ENCODE assay signal across 26 mouse cellular contexts in genomic region chr9:45496944-45497343, GRCm38 (mm10).
"Had no signal": no experiment of that assay in that cellular context is flagged by ENCODE, and none has a peak within 500 bp of the region (broad histone marks: within the 10 kb centered on the region; RNA-seq: fewer than 3 reads in every experiment).

No protein-coding gene starts in this region.

- H3K9me3 ChIP-seq: heart, embryonic 13.5 days; heart, embryonic 15.5 days; hindbrain, embryonic 13.5 days; hindbrain, embryonic 15.5 days; kidney, embryonic 15.5 days; limb, embryonic 13.5 days; limb, embryonic 15.5 days; liver, embryonic 12.5 days had no signal

- DNase-seq: gastrocnemius, postnatal 14 days; gastrocnemius, postnatal 36 days; heart, adult 11 months; heart, adult 2 months; heart, postnatal 14 days; heart, postnatal 36 days; kidney, adult 11 months; kidney, adult 2 months; kidney, adult 9 months; kidney, postnatal 14 days; kidney, postnatal 36 days; layer of hippocampus, adult 9-11 months; layer of hippocampus, postnatal 36 days; left cerebral cortex, postnatal 4 days had no signal

- H3K27ac ChIP-seq: heart, adult 2 months; heart, embryonic 13.5 days; heart, embryonic 15.5 days; hindbrain, embryonic 13.5 days; hindbrain, embryonic 15.5 days; hindbrain, postnatal 0 days; kidney, embryonic 15.5 days; kidney, postnatal 0 days; limb, embryonic 13.5 days; limb, embryonic 15.5 days; liver, embryonic 12.5 days; liver, embryonic 14.5 days had no signal

- H3K27me3 ChIP-seq: heart, embryonic 15.5 days; hindbrain, embryonic 13.5 days; hindbrain, embryonic 15.5 days; kidney, embryonic 15.5 days; limb, embryonic 13.5 days; limb, embryonic 15.5 days had no signal

- H3K9ac ChIP-seq: heart, embryonic 13.5 days; heart, embryonic 15.5 days; hindbrain, embryonic 13.5 days; hindbrain, embryonic 15.5 days; kidney, embryonic 15.5 days; limb, embryonic 13.5 days; limb, embryonic 15.5 days; liver, embryonic 12.5 days; liver, embryonic 14.5 days had no signal

- H3K4me2 ChIP-seq: heart, embryonic 11.5 days; heart, embryonic 13.5 days; heart, embryonic 15.5 days; hindbrain, embryonic 13.5 days; hindbrain, embryonic 15.5 days; kidney, embryonic 15.5 days; limb, embryonic 13.5 days; limb, embryonic 15.5 days; liver, embryonic 12.5 days had no signal

- H3K36me3 ChIP-seq: heart, embryonic 13.5 days; heart, embryonic 15.5 days; hindbrain, embryonic 13.5 days; hindbrain, embryonic 15.5 days; kidney, embryonic 15.5 days; limb, embryonic 13.5 days; limb, embryonic 15.5 days; liver, embryonic 12.5 days had no signal

- H3K4me3 ChIP-seq: heart, adult 2 months; heart, embryonic 13.5 days; heart, embryonic 15.5 days; hindbrain, embryonic 13.5 days; hindbrain, embryonic 15.5 days; kidney, embryonic 15.5 days; limb, embryonic 13.5 days; limb, embryonic 15.5 days; liver, embryonic 12.5 days had no signal

- ATAC-seq: hindbrain, postnatal 0 days; liver, embryonic 12.5 days had no signal
